Mouse (Mus musculus) small intestine, adult 2 months (tissue): ENCODE measurements around the gene Phrf1. TPM values are rescaled to one million over a fixed set of nuclear protein-coding genes. Genes with fewer than 3 reads are reported as not detected.
A peak's percentile ranks its signal among the peaks of the same experiment; 100 is the strongest.

ENCODE experiments used
- H3K27ac ChIP-seq: fragments of 200-500 bp; 2 replicates; pipeline ENCODE4 v1.5.1; 2012; ENCODE audit warnings: low read depth, low read length, control low read depth, inconsistent platforms; ENCODE audit not compliant: insufficient read depth
- H3K27me3 ChIP-seq: fragments of 200-500 bp; 2 replicates; pipeline ENCODE4 v1.6.1; 2012; ENCODE audit warnings: mild to moderate bottlenecking, moderate library complexity, low read length, inconsistent platforms; ENCODE audit not compliant: control insufficient read depth, insufficient read depth
- H3K36me3 ChIP-seq: fragments of 200-500 bp; 2 replicates; pipeline ENCODE4 v1.6.1; 2012; ENCODE audit warnings: mild to moderate bottlenecking, low read length, control low read depth, inconsistent platforms; ENCODE audit not compliant: control insufficient read depth, insufficient read depth
- H3K4me1 ChIP-seq: fragments of 200-500 bp; 2 replicates; pipeline ENCODE4 v1.6.1; 2012; ENCODE audit warnings: low read length, inconsistent platforms, mixed read lengths; ENCODE audit not compliant: control insufficient read depth, insufficient read depth, insufficient read length
- H3K4me3 ChIP-seq: fragments of 200-500 bp; 2 replicates; pipeline ENCODE4 v1.5.1; 2012; ENCODE audit warnings: low read depth, mild to moderate bottlenecking, control low read depth, inconsistent platforms, low read length, moderate library complexity
- CTCF ChIP-seq: fragments of 200-500 bp; IDR thresholded peaks from 2 replicates; pipeline ENCODE4 v1.5.1; 2012; ENCODE audit warnings: low read depth, mild to moderate bottlenecking, control low read depth, inconsistent platforms, low read length, moderate library complexity, mixed read lengths; ENCODE audit not compliant: insufficient replicate concordance, insufficient read length; ENCODE audit errors: extremely low read depth
- POLR2A ChIP-seq: fragments of 200-500 bp; IDR thresholded peaks from 2 replicates; pipeline ENCODE4 v1.6.1; 2012; ENCODE audit warnings: low read depth, mild to moderate bottlenecking, control low read depth, inconsistent platforms, low read length, moderate library complexity
- WGBS: fragments of 180-500 bp; shearing (Covaris S2); methylation state at CpG from one replicate; pipeline ENCODE4 v1.1.7; 2018; 5-methylcytosine and 5-hydroxymethylcytosine counted together
- polyA plus RNA-seq: library from polyadenylated mRNA; depleted of rRNA; stranded (reverse); fragments of >200 nt; gene quantifications from 2 replicates; pipeline ENCODE4 v1.2.3, GENCODE M21; 2012

Gene Phrf1
- polyA plus RNA-seq, 1 experiment: 34.2 TPM

DNA sequence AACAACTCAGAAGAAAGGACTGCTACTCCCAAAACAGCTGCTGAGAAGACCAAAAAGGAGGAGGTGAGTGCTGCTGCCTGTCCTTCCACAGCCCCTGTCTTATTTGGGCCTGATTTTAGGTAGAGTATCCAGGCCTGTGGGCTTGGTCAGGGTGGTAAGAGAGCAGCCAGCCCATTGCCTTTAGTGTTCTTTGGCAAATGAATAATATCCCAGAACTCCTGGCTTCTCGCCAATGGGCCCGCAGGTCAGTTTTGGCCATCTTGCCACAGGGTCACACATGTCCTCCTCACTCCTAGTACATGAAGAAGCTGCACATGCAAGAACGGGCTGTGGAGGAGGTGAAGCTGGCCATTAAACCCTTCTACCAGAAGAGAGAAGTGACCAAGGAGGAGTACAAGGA is 32.9 kb downstream of the Phrf1 start:
- no peak overlapping the region for H3K27ac ChIP-seq
- no peak overlapping the region for H3K4me3 ChIP-seq
- H3K36me3 ChIP-seq: peaks cover 78% of the 10 kb centered on the region
- WGBS: 85% methylated on average over 3 of the region's 3 CpGs
- TF ChIP-seq POLR2A: no peak
- TF ChIP-seq CTCF: no peak
- H3K27me3 ChIP-seq: no peaks in the 10 kb centered on the region
- H3K4me1 ChIP-seq: peaks cover 12% of the 10 kb centered on the region

GRCm38 (mm10) chr7:141263640-141264039 is 35.1 kb downstream of the Phrf1 start:
- Histone ChIP-seq H3K4me1 (peaks cover 16% of the 10 kb centered on the region), H3K4me3 (no peak overlapping the region), H3K27me3 (no peaks in the 10 kb centered on the region), H3K36me3 (peaks cover 58% of the 10 kb centered on the region), H3K27ac (no peak overlapping the region)
- TF ChIP-seq POLR2A (no peak), CTCF (no peak)
- 90% methylated on average over 13 of the region's 13 CpGs for WGBS

- peaks cover 58% of the 10 kb centered on the region for H3K36me3 ChIP-seq
- TF ChIP-seq CTCF (no peak), POLR2A (no peak)
- peaks cover 21% of the 10 kb centered on the region for H3K4me1 ChIP-seq
- 76% methylated on average over 11 of the region's 11 CpGs for WGBS
- peak overlapping the region; percentile 58 for H3K4me3 ChIP-seq
- H3K27me3 ChIP-seq: no peaks in the 10 kb centered on the region
- no peak overlapping the region for H3K27ac ChIP-seq
Measured at GRCm38 (mm10) chr7:141264041-141264700, 35.6 kb downstream of the Phrf1 start.

GRCm38 (mm10) chr7:141264761-141265410 is 36.3 kb downstream of the Phrf1 start:
- H3K4me3 ChIP-seq: peak overlapping the region; percentile 58
- peaks cover 57% of the 10 kb centered on the region for H3K36me3 ChIP-seq
- no peaks in the 10 kb centered on the region for H3K27me3 ChIP-seq
- peak overlapping the region; percentile 97 for H3K27ac ChIP-seq
- 16% methylated on average over 12 of the region's 12 CpGs for WGBS
- TF ChIP-seq POLR2A: no peak
- TF ChIP-seq CTCF: peak; percentile 59
- peaks cover 24% of the 10 kb centered on the region for H3K4me1 ChIP-seq

GRCm38 (mm10) chr7:141265411-141265738 is 36.8 kb downstream of the Phrf1 start:
- Histone ChIP-seq H3K4me1 (peaks cover 24% of the 10 kb centered on the region), H3K27me3 (no peaks in the 10 kb centered on the region), H3K27ac (peak overlapping the region; percentile 97), H3K4me3 (peak overlapping the region; percentile 58), H3K36me3 (peaks cover 57% of the 10 kb centered on the region)
- TF ChIP-seq CTCF (no peak), POLR2A (no peak)
- 35% methylated on average over 11 of the region's 11 CpGs for WGBS

DNA sequence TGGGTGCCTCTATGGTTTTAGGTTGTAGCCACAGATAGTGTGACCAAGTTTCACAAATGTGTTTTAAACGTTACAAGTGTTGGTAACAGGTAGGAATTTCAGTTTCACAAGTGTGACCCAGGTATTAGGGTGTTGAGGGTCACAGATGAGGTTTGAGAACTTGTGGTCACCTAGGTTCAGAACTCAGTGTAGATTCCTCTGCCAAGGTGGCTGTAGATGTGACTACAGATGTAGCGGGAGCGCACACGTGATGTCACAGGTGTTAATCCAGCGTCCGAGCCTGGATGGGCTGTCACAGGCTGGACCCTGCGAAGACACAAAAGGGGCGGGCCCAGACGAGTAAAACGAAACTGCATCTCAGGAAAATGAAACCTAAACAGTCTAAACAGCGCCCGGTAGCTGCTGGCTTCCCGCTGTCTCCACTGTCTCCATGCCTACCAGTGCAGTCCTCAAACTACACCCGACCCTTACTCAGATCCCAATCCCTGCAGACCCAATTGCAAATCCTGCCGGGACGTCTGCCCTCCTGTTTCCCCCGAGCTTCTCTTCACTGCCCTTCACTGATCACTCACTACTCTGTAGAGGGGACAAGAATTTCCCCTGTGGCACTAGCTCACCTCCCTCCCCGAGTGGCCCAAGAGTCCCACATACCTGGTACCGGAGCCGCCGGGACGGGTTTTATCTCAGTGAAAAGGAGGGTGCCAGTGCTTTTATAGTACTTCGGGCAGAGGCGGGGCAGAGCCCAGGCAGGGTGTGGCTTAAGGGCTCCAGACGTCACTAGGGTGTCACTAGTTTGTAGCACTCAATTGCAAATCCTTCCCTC is 37.4 kb downstream of the Phrf1 start, which contains the start of gene Irf7:
Gene Irf7 (minus strand): TSS at position 743 of the 823 bp plus-strand sequence.
- 2% methylated on average over 25 of the region's 25 CpGs for WGBS

More for the DNA sequence above, 37.4 kb downstream of the Phrf1 start, which contains the start of gene Irf7:
- H3K27ac ChIP-seq: peak within 1 kb of the TSS; percentile 97
- H3K36me3 ChIP-seq: peaks cover 53% of the 10 kb centered on the region
- H3K4me1 ChIP-seq: peaks cover 24% of the 10 kb centered on the region
- no peaks in the 10 kb centered on the region for H3K27me3 ChIP-seq
- peak; percentile 99 for TF ChIP-seq POLR2A
- TF ChIP-seq CTCF: no peak
- H3K4me3 ChIP-seq: peak within 1 kb of the TSS; percentile 77
